Mouse (Mus musculus) left cerebral cortex, postnatal 36 days (tissue): ENCODE results near the gene Pgf. TPM values are rescaled to one million over a fixed set of nuclear protein-coding genes. Genes with fewer than 3 reads are reported as not detected.

Source experiments
- DNase-seq, 2 experiments: peaks; one replicate each; pipeline ENCODE4 v3.0.0; 2021 to 2022; ENCODE audit warnings: low spot score in 2 of 2, mixed read lengths in 1 of 2
- intact Hi-C: fragments of 180-260 bp; cut with DNase I; formaldehyde crosslinking; loops from one replicate; pipeline ENCODE4 v1.15.1; 2025
- total RNA-seq, 2 experiments: library from RNA; stranded (reverse); gene quantifications; 2 replicates each; pipeline ENCODE4 v1.2.3; 2021

Gene Pgf
- total RNA-seq, 2 experiments from 2014 or later: 2.7 to 2.8 TPM

GRCm38 (mm10) chr12:85193146-85193545 lies 15.6 kb upstream of the Pgf start:
- no peak for DNase-seq

GRCm38 (mm10) chr12:85192461-85193108 lies 15.0 kb upstream of the Pgf start:
- DNase-seq: no peak

More at GRCm38 (mm10) chr12:85193146-85193545, 15.6 kb upstream of the Pgf start:
- intact Hi-C loops: no loop called here

GRCm38 (mm10) chr12:85190290-85190689 lies 12.7 kb upstream of the Pgf start:
- DNase-seq: no peak
- intact Hi-C loops: no loop called here

More at GRCm38 (mm10) chr12:85192461-85193108, 15.0 kb upstream of the Pgf start:
- intact Hi-C loops: no loop called here

- DNase-seq: no peak
- intact Hi-C loops: no loop called here
Measured at GRCm38 (mm10) chr12:85186361-85186760, 8.8 kb upstream of the Pgf start.

GRCm38 (mm10) chr12:85185810-85186209 lies 8.2 kb upstream of the Pgf start:
- intact Hi-C loops: no loop called here
- DNase-seq: no peak

- intact Hi-C loops: no loop called here
- DNase-seq: no peak
Measured at GRCm38 (mm10) chr12:85184118-85184517, 6.5 kb upstream of the Pgf start.

GRCm38 (mm10) chr12:85182898-85183297 lies 5.3 kb upstream of the Pgf start:
- no peak for DNase-seq
- intact Hi-C loops: no loop called here

- intact Hi-C loops: no loop called here
Measured at GRCm38 (mm10) chr12:85182345-85182643, 4.7 kb upstream of the Pgf start.

GRCm38 (mm10) chr12:85181475-85182344 lies 4.1 kb upstream of the Pgf start:
- no peak for DNase-seq
- intact Hi-C loops: no loop called here

More at GRCm38 (mm10) chr12:85182345-85182643, 4.7 kb upstream of the Pgf start:
- DNase-seq: no peak

- intact Hi-C loops: no loop called here
- no peak for DNase-seq
Measured at GRCm38 (mm10) chr12:85178294-85178693, 704 bp upstream of the Pgf start.

GRCm38 (mm10) chr12:85176846-85177523 lies 605 bp downstream of the Pgf start:
- intact Hi-C loops: no loop called here
- no peak for DNase-seq

GRCm38 (mm10) chr12:85175926-85176845 lies 1.4 kb downstream of the Pgf start:
- DNase-seq: no peak
- intact Hi-C loops: no loop called here

- no peak for DNase-seq
Measured at GRCm38 (mm10) chr12:85175087-85175675, 2.4 kb downstream of the Pgf start.

GRCm38 (mm10) chr12:85174016-85174415 lies 3.6 kb downstream of the Pgf start:
- intact Hi-C loops: loop anchor here (5.0 kb wide), 1 partner anchor 43 kb away; the partner anchor contains the start of gene Eif2b2
- no peak for DNase-seq

More at GRCm38 (mm10) chr12:85175087-85175675, 2.4 kb downstream of the Pgf start:
- intact Hi-C loops: no loop called here

GRCm38 (mm10) chr12:85170948-85171307 lies 6.7 kb downstream of the Pgf start:
- intact Hi-C loops: loop anchor here (2.0 to 5.0 kb wide), 2 partner anchors 46 to 134 kb away; partner anchors contain the start of gene Eif2b2
- DNase-seq: no peak

- DNase-seq: no peak
- intact Hi-C loops: loop anchor here (2.0 to 5.0 kb wide), 2 partner anchors 47 to 134 kb away; partner anchors contain the start of gene Eif2b2
Measured at GRCm38 (mm10) chr12:85170284-85170947, 7.2 kb downstream of the Pgf start.

- no peak for DNase-seq
- intact Hi-C loops: loop anchor here (2.0 to 5.0 kb wide), 2 partner anchors 47 to 135 kb away; partner anchors contain the start of gene Eif2b2
Measured at GRCm38 (mm10) chr12:85169877-85170276, 7.7 kb downstream of the Pgf start.
